Mouse (Mus musculus) hindbrain, embryonic 10.5 days (tissue): ENCODE data around the gene S100a11. TPM values are rescaled to one million over a fixed set of nuclear protein-coding genes. Genes with fewer than 3 reads are reported as not detected.
"Not testable (repeated sequence)": the region's sequence is repeated elsewhere in the genome, so short reads cannot be mapped to it uniquely, and the experiment has no call there.

Experiments used
- DNase-seq: peaks from one replicate; pipeline ENCODE4 v3.0.0-alpha.2; 2017; ENCODE audit warnings: low spot score
- H3K27ac ChIP-seq: fragments of 300-500 bp; sonication (generic); 2 replicates; pipeline ENCODE4 v1.5.1; 2016; ENCODE audit warnings: mild to moderate bottlenecking, moderate library complexity
- H3K27me3 ChIP-seq: fragments of 300-500 bp; sonication (generic); 2 replicates; pipeline ENCODE4 v1.6.1; 2016; ENCODE audit warnings: mild to moderate bottlenecking; ENCODE audit not compliant: poor library complexity, insufficient read depth, severe bottlenecking
- H3K36me3 ChIP-seq: fragments of 300-500 bp; sonication (generic); 2 replicates; pipeline ENCODE4 v1.6.1; 2016; ENCODE audit warnings: mild to moderate bottlenecking, moderate library complexity
- H3K4me1 ChIP-seq: fragments of 300-500 bp; sonication (generic); replicated peaks from 2 replicates; pipeline ENCODE4 v1.6.1; 2016; ENCODE audit warnings: mild to moderate bottlenecking
- H3K4me3 ChIP-seq: fragments of 300-500 bp; sonication (generic); 2 replicates; pipeline ENCODE4 v1.5.1; 2016; ENCODE audit warnings: mild to moderate bottlenecking, moderate library complexity
- H3K9me3 ChIP-seq: fragments of 300-500 bp; sonication (generic); 2 replicates; pipeline ENCODE4 v1.6.1; 2016; ENCODE audit warnings: mild to moderate bottlenecking, moderate library complexity
- WGBS: fragments of 180-500 bp; shearing (Covaris S2); methylation state at CpG from one replicate; pipeline ENCODE4 v1.1.7; 2016; 5-methylcytosine and 5-hydroxymethylcytosine counted together
- polyA plus RNA-seq: library from polyadenylated mRNA; unstranded; fragments of >200 nt; fragmentation: Nextera tagmentation; extraction: Ambion mirVana; gene quantifications from 2 replicates; pipeline ENCODE4 v1.2.1, GENCODE M21; 2016

The S100a11 gene
- polyA plus RNA-seq, 1 experiment from 2014 or later = 404 TPM

GRCm38 (mm10) chr3:93538486-93538885 lies 18.2 kb downstream of the S100a11 start:
- no peaks in the 10 kb centered on the region for H3K36me3 ChIP-seq
- no peak overlapping the region for H3K27ac ChIP-seq
- no peaks in the 10 kb centered on the region for H3K4me1 ChIP-seq
- H3K27me3 ChIP-seq = no peaks in the 10 kb centered on the region
- DNase-seq = no peak
- WGBS = 89% methylated on average over 2 of the region's 2 CpGs
- no peaks in the 10 kb centered on the region for H3K9me3 ChIP-seq
- H3K4me3 ChIP-seq = no peak overlapping the region

- WGBS = 75% methylated on average over 2 of the region's 2 CpGs
- H3K4me3 ChIP-seq = no peak overlapping the region
- no peaks in the 10 kb centered on the region for H3K36me3 ChIP-seq
- no peaks in the 10 kb centered on the region for H3K9me3 ChIP-seq
- no peak overlapping the region for H3K27ac ChIP-seq
- H3K4me1 ChIP-seq = no peaks in the 10 kb centered on the region
- no peak for DNase-seq
- H3K27me3 ChIP-seq = no peaks in the 10 kb centered on the region
These were observed 21.2 kb downstream of the S100a11 start for GRCm38 (mm10) chr3:93541501-93541900.

DNA sequence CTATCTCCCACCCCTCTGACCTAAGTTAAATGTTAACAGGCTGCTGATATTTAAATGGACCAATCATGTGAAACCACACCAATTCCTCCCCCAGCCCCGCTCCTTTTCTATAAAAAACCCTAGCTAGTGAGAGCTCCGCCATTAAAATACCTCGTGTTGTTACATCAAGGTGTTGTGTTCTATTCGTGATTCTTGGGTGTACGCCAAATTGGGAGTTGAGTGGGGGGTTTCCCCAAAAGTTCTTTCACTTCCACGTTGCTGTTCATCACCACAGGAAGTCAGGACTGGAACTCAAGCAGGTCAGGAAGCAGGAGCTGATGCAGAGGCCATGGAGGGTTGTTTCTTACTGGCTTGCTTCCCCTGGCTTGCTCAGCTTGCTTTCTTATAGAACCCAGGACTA lies 23.9 kb downstream of the S100a11 start:
- H3K4me1 ChIP-seq, H3K4me3 ChIP-seq, H3K36me3 ChIP-seq, H3K27me3 ChIP-seq, DNase-seq, H3K27ac ChIP-seq, H3K9me3 ChIP-seq: not testable (repeated sequence)
- 87% methylated on average over 6 of the region's 6 CpGs for WGBS

- Histone ChIP-seq H3K9me3 (no peaks in the 10 kb centered on the region), H3K4me3 (no peak overlapping the region), H3K4me1 (no peaks in the 10 kb centered on the region), H3K27me3 (no peaks in the 10 kb centered on the region), H3K27ac (no peak overlapping the region), H3K36me3 (no peaks in the 10 kb centered on the region)
- DNase-seq = peak; percentile 82
- WGBS = 33% methylated on average over 7 of the region's 7 CpGs
These were observed 26.9 kb downstream of the S100a11 start for GRCm38 (mm10) chr3:93547099-93547648.

DNA sequence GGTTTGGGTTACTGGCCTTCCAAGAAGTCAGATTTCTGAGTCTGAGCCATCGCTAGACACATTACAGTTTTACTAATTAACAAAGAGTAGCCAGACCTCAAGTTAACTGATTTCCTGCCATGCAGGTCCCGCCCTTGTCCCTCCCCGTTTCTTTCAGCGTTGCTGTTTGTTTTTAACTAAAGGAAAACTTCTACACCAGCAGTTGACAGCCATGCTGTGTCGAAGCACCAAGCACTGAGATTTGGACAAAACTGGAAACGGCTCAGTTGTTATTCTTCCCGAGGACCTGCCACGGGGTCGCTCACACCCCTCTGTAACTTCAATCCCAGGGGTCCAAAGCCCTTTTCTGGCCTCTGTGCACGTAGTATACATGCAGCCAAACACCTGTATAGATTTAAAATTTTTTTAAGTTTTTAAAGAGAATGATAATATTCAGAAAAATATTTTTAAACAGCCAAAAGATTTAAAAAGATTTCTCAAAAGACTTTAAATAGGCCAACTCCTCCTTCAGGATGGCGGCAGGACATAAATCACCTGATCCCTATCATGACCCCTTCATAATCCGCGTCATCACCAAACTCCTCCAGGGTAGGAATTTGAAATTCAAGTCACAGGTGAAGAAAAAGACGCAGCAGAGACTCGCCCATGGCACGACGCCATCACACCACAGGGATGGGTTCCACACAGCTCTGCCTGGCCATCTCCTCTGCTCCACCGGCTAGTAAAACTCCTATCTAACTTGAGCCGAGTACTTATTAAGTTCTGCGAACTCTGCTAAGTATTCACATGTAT lies 27.7 kb downstream of the S100a11 start:
- no peak for DNase-seq
- 77% methylated on average over 20 of the region's 20 CpGs for WGBS
- Histone ChIP-seq H3K27me3 (no peaks in the 10 kb centered on the region), H3K4me3 (no peak overlapping the region), H3K9me3 (no peaks in the 10 kb centered on the region), H3K4me1 (no peaks in the 10 kb centered on the region), H3K27ac (no peak overlapping the region), H3K36me3 (no peaks in the 10 kb centered on the region)

DNA sequence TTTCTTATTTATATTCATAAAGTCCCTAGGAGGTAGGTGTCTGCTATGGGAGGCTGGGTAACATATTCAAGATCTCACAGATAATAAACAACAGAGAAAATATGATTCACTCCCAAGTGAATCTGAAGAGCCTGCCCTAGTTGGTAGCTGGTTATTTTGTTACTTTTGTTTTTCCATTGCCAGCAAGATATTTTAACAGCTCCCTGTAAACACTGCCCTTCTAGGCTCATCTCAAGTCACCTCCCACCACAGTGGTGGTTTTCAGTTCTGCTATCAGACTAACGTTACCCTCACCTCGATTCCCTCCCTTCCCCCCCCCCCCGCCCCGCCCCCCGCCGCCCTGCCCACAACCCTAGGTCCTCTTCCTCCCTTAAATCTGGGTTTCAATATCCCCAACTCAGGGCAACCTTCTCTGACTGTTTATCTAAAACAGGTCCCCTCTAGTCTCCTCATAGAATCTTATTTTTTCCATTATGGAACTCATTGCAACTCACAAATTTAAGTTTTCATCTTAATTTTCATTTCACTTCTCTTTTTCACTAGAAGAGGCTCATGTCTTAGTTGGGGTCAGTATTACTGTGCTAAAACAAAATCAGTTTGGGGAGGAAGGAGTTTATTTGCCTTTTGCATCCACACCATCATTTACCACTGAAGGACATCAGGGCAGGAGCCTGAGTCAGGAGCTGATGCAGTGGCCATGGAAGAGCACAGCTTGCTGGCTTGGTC lies 28.4 kb downstream of the S100a11 start:
- Histone ChIP-seq H3K27me3 (peaks cover 4% of the 10 kb centered on the region; the same call in 1 of the 2 replicates), H3K27ac (no peak overlapping the region), H3K4me3 (no peak overlapping the region), H3K4me1 (no peaks in the 10 kb centered on the region), H3K9me3 (no peaks in the 10 kb centered on the region), H3K36me3 (no peaks in the 10 kb centered on the region)
- 50% methylated on average over 5 of the region's 6 CpGs for WGBS
- DNase-seq = no peak

- peaks cover 13% of the 10 kb centered on the region; the same call in 1 of the 2 replicates for H3K27me3 ChIP-seq
- WGBS = 88% methylated on average over 4 of the region's 4 CpGs
- H3K4me3 ChIP-seq = no peak overlapping the region
- H3K36me3 ChIP-seq = no peaks in the 10 kb centered on the region
- DNase-seq = no peak
- H3K27ac ChIP-seq = no peak overlapping the region
- no peaks in the 10 kb centered on the region for H3K9me3 ChIP-seq
- peaks cover 6% of the 10 kb centered on the region for H3K4me1 ChIP-seq
These were observed 29.7 kb downstream of the S100a11 start for GRCm38 (mm10) chr3:93549986-93550385.

GRCm38 (mm10) chr3:93551950-93552901 lies 31.9 kb downstream of the S100a11 start:
- H3K27me3 ChIP-seq = peaks cover 18% of the 10 kb centered on the region
- no peak overlapping the region for H3K27ac ChIP-seq
- 87% methylated on average over 5 of the region's 5 CpGs for WGBS
- no peak for DNase-seq
- H3K36me3 ChIP-seq = no peaks in the 10 kb centered on the region
- H3K9me3 ChIP-seq = no peaks in the 10 kb centered on the region
- H3K4me3 ChIP-seq = no peak overlapping the region
- H3K4me1 ChIP-seq = peaks cover 20% of the 10 kb centered on the region

DNA sequence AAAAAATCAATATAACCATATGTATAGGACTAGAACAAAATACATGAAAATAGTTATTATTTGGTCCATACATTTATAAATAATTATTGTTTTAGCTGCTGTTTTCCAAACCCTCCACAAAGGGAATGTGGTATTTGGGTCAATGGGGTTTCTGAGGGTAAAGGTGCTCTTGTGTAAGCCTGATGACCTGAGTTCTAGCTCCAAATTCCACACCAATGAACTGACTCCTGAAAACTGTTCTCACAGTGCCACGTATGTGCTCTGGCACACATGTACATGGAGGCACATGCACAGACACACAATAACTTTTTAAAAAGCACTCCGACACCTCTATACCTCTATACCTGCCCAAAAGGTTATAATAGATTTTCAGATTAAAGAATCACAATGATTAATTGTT lies 33.0 kb downstream of the S100a11 start:
- Histone ChIP-seq H3K27me3 (peaks cover 18% of the 10 kb centered on the region), H3K9me3 (no peaks in the 10 kb centered on the region), H3K4me3 (no peak overlapping the region), H3K4me1 (peaks cover 20% of the 10 kb centered on the region), H3K27ac (no peak overlapping the region), H3K36me3 (no peaks in the 10 kb centered on the region)
- 91% methylated on average over 2 of the region's 2 CpGs for WGBS
- DNase-seq = no peak

DNA sequence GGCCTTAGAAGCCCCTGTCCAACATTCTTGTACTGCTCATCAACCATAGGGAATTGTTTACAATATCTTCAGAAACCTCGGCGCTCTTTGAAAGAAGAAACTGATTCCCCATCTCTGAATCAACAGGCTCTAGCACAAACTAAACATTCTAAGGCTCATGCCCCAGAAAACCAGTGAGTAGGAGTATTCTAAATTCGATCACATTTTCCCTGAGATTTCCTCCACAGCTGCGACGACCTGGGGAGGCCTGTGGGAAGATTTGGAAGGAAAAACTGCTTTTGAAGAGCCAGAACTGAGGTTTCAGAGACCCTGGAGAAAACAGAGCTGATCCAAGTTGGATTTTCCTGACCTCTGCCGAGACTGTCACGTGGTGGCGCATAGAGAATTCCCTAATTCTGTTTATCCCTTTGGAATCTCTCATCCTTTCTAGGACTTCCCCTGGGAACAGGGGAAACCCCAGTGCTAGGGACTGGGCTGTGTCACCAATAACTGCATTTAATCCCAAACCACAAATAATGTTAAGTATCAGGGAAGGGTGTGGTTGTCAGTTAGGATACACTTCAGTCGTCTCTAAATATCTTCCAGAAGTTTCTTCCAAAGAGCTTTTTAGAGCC lies 33.6 kb downstream of the S100a11 start:
- H3K9me3 ChIP-seq = no peaks in the 10 kb centered on the region
- 62% methylated on average over 9 of the region's 9 CpGs for WGBS
- H3K27me3 ChIP-seq = peaks cover 18% of the 10 kb centered on the region
- H3K36me3 ChIP-seq = no peaks in the 10 kb centered on the region
- H3K4me3 ChIP-seq = no peak overlapping the region
- peaks cover 20% of the 10 kb centered on the region for H3K4me1 ChIP-seq
- DNase-seq = no peak
- H3K27ac ChIP-seq = no peak overlapping the region

DNA sequence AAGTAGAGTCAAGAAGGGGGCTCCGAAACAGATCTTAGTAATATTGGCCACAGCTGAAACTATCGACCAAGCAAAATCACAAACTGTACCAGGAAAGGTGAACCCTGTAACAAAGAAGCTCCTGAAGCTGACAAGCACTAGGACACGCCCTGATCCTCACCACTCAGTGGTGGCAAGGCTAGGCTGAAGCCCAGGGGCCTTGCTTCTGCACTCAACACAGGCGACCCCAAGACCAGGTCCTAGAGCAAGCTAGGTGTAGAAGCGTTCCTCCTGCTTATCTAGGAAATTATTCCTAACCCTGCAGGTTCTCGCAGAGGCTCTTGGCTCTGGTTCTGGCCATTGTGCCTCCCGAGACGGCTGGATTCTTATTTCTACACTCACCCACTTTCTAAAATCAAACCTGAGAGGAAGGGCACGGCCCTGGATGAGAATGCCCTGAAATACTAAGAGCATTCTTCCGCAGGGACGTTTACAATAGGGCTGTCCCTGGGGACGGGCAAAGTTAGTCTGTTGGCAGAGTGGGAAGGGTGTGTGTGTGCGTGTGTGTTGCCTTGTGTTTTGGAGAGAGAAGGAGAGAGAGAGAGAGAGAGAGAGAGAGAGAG lies 34.2 kb downstream of the S100a11 start:
- peak; percentile 17 for DNase-seq
- Histone ChIP-seq H3K36me3 (no peaks in the 10 kb centered on the region), H3K4me1 (peaks cover 20% of the 10 kb centered on the region), H3K4me3 (peak overlapping the region; percentile 63), H3K27me3 (peaks cover 18% of the 10 kb centered on the region), H3K9me3 (no peaks in the 10 kb centered on the region), H3K27ac (peak overlapping the region; percentile 87)
- WGBS = 22% methylated on average over 13 of the region's 13 CpGs
